Mouse (Mus musculus): ENCODE measurements around the gene Rbfox3. TPM values are rescaled to one million over a fixed set of nuclear protein-coding genes. Genes with fewer than 3 reads are reported as not detected.

The Rbfox3 gene
- polyA plus RNA-seq, 1 experiment from 2014 or later, result 0.26 TPM

- peaks cover 10% of the 10 kb centered on the region for H3K4me1 ChIP-seq
Observed at GRCm38 (mm10) chr11:118479776-118480175, 431.6 kb downstream of the Rbfox3 start.

GRCm38 (mm10) chr11:118476396-118477373, 434.7 kb downstream of the Rbfox3 start, which contains the start of gene Engase:
TSS of gene Engase (plus strand) at chr11:118476829.
- under 1% methylated on average over 57 of the region's 57 CpGs for WGBS
- Histone ChIP-seq H3K27ac (peak within 1 kb of the TSS; percentile 73), H3K4me1 (peaks cover 10% of the 10 kb centered on the region), H3K36me3 (peaks cover 7% of the 10 kb centered on the region; the same call in 1 of the 2 replicates), H3K4me2 (peak within 1 kb of the TSS; percentile 94), H3K9ac (peak within 1 kb of the TSS; percentile 65), H3K9me3 (no peaks in the 10 kb centered on the region), H3K4me3 (peak within 1 kb of the TSS; percentile 89), H3K27me3 (no peaks in the 10 kb centered on the region)
- peak; percentile 98 for ATAC-seq (ENCODE audit: insufficient number of reproducible peaks, low FRiP score, low TSS enrichment, low read depth)

More at GRCm38 (mm10) chr11:118479776-118480175, 431.6 kb downstream of the Rbfox3 start:
- H3K36me3 ChIP-seq, result peaks cover 32% of the 10 kb centered on the region; the same call in 1 of the 2 replicates
- H3K4me3 ChIP-seq, result no peak overlapping the region
- 81% methylated on average over 12 of the region's 12 CpGs for WGBS
- no peak for ATAC-seq (ENCODE audit: insufficient number of reproducible peaks, low FRiP score, low TSS enrichment, low read depth)
- H3K4me2 ChIP-seq, result no peak overlapping the region
- no peak overlapping the region for H3K27ac ChIP-seq
- no peaks in the 10 kb centered on the region for H3K27me3 ChIP-seq
- no peaks in the 10 kb centered on the region for H3K9me3 ChIP-seq
- H3K9ac ChIP-seq, result no peak overlapping the region

DNA sequence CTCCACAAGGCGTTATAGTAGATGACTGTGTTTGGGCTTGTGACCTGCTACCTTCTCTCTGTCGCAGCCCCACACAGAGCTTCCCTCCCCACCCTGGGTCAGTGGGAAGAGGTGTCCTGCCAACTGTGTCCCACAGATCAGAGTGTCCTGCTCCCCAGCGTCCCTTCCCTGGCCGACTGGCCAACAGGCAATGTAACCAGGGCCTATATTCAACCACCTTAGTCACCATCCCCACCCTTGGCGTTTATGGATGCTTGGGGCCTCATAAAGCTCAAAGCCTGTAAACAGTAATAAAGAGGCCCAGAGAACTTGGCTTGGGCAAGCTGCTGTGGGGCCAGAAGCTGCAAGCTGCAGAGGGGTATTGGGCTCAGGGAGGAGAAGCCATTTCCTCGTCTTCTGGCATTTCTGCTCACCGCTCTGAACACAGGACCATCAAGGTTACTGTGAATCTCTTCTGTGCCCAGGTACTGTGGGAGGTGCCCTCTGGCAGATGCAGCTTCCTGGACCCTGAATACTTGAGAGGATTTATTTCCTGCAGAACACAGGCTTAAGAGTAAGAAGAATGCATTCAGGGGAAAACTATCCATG, 435.8 kb downstream of the Rbfox3 start:
- Histone ChIP-seq H3K4me3 (no peak overlapping the region), H3K9me3 (no peaks in the 10 kb centered on the region), H3K4me1 (peaks cover 11% of the 10 kb centered on the region), H3K4me2 (no peak overlapping the region), H3K9ac (no peak overlapping the region), H3K36me3 (no peaks in the 10 kb centered on the region), H3K27me3 (no peaks in the 10 kb centered on the region), H3K27ac (no peak overlapping the region)
- ATAC-seq (ENCODE audit: insufficient number of reproducible peaks, low FRiP score, low TSS enrichment, low read depth), result no peak
- 50% methylated on average over 7 of the region's 7 CpGs for WGBS

- Histone ChIP-seq H3K27ac (no peak overlapping the region), H3K4me1 (peaks cover 18% of the 10 kb centered on the region), H3K9me3 (no peaks in the 10 kb centered on the region), H3K4me2 (no peak overlapping the region), H3K27me3 (no peaks in the 10 kb centered on the region), H3K9ac (no peak overlapping the region), H3K4me3 (no peak overlapping the region), H3K36me3 (no peaks in the 10 kb centered on the region)
- ATAC-seq (ENCODE audit: insufficient number of reproducible peaks, low FRiP score, low TSS enrichment, low read depth), result no peak
- WGBS, result 69% methylated on average over 6 of the region's 6 CpGs
Observed at GRCm38 (mm10) chr11:118473842-118474500, 437.4 kb downstream of the Rbfox3 start.

DNA sequence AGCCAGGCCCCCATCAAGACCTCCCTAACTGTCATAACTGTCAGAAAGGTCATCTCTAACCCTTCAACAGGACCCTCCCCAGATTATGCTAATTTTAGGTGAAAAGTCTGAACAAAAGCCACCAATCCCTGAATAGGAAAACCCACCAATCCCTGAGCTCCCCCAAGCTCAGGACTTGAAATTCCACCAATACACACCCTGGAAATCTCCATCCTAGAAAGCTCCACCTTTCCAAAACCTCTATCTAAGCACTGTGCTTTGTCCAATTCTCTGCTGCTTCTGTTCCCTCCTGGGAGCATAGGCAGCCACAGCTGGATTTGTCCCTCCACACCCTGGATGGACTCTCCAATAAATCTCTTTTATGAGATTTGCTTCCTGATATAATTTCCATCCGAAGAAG, 438.2 kb downstream of the Rbfox3 start:
- Histone ChIP-seq H3K9ac (no peak overlapping the region), H3K9me3 (no peaks in the 10 kb centered on the region), H3K4me3 (no peak overlapping the region), H3K27me3 (no peaks in the 10 kb centered on the region), H3K4me2 (no peak overlapping the region), H3K4me1 (peaks cover 18% of the 10 kb centered on the region), H3K36me3 (no peaks in the 10 kb centered on the region), H3K27ac (no peak overlapping the region)
- no peak for ATAC-seq (ENCODE audit: insufficient number of reproducible peaks, low FRiP score, low TSS enrichment, low read depth)
- 62% methylated on average over 1 of the region's 1 CpGs for WGBS

- ATAC-seq (ENCODE audit: insufficient number of reproducible peaks, low FRiP score, low TSS enrichment, low read depth), result no peak
- Histone ChIP-seq H3K27me3 (no peaks in the 10 kb centered on the region), H3K27ac (no peak overlapping the region), H3K9me3 (no peaks in the 10 kb centered on the region), H3K4me3 (no peak overlapping the region), H3K4me1 (peaks cover 11% of the 10 kb centered on the region; the same call in 1 of the 2 replicates), H3K36me3 (no peaks in the 10 kb centered on the region), H3K9ac (no peak overlapping the region), H3K4me2 (no peak overlapping the region)
- WGBS, result 83% methylated on average over 13 of the region's 13 CpGs
Observed at GRCm38 (mm10) chr11:118471676-118472075, 439.7 kb downstream of the Rbfox3 start.

GRCm38 (mm10) chr11:118470234-118470966, 441.0 kb downstream of the Rbfox3 start:
- H3K9ac ChIP-seq, result no peak overlapping the region
- H3K27me3 ChIP-seq, result no peaks in the 10 kb centered on the region
- ATAC-seq (ENCODE audit: insufficient number of reproducible peaks, low FRiP score, low TSS enrichment, low read depth), result peak; percentile 28; the same call in 1 of the 2 replicates
- no peaks in the 10 kb centered on the region for H3K36me3 ChIP-seq
- H3K27ac ChIP-seq, result peak overlapping the region; percentile 51
- H3K4me2 ChIP-seq, result no peak overlapping the region
- H3K4me3 ChIP-seq, result no peak overlapping the region
- H3K4me1 ChIP-seq, result peaks cover 9% of the 10 kb centered on the region; the same call in 1 of the 2 replicates
- H3K9me3 ChIP-seq, result no peaks in the 10 kb centered on the region
- 23% methylated on average over 12 of the region's 12 CpGs for WGBS

DNA sequence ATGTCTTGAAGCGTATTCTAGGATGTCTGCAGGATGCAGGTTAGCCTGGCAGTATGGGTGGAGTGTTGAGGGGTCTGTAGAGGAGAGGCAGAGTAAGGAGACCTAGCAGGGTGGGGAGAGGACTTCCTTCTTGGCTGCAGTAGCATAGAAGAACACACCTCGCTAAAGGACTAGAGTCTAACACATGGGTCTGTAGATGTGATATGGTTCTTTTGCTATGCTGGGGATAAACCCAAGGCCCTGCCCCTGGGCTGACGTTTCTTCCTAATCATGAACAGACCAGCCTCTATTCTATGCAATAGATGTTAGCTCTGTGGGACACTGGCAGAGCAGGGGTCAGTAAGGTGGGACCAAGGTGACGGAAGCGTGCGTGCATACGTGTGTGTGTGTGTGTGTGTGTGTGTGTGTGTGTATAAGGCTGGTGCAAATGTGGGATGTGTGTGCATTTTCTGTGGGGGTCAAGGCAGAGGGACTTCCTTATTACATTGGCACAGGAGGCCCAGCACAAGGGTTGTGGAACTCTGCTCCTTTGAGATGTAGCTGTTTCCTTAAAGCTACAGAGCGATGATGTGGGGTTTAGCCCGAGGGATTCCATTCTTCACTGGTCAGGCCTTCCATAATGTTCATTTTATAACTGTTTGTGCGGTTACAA, 441.8 kb downstream of the Rbfox3 start:
- Histone ChIP-seq H3K4me1 (peaks cover 9% of the 10 kb centered on the region; the same call in 1 of the 2 replicates), H3K9ac (no peak overlapping the region), H3K27ac (0 out of 2 replicates have a peak overlapping the region, but pooled peaks have one; percentile 51), H3K4me3 (no peak overlapping the region), H3K36me3 (no peaks in the 10 kb centered on the region), H3K4me2 (no peak overlapping the region), H3K27me3 (no peaks in the 10 kb centered on the region), H3K9me3 (no peaks in the 10 kb centered on the region)
- WGBS, result 75% methylated on average over 10 of the region's 10 CpGs
- no peak for ATAC-seq (ENCODE audit: insufficient number of reproducible peaks, low FRiP score, low TSS enrichment, low read depth)

GRCm38 (mm10) chr11:118467441-118468035, 443.9 kb downstream of the Rbfox3 start:
- 63% methylated on average over 11 of the region's 11 CpGs for WGBS

GRCm38 (mm10) chr11:118460280-118460679, 451.1 kb downstream of the Rbfox3 start:
- Histone ChIP-seq H3K4me3 (no peak overlapping the region), H3K27me3 (no peaks in the 10 kb centered on the region), H3K9ac (no peak overlapping the region), H3K4me1 (peaks cover 7% of the 10 kb centered on the region), H3K4me2 (no peak overlapping the region), H3K27ac (no peak overlapping the region), H3K9me3 (no peaks in the 10 kb centered on the region), H3K36me3 (no peaks in the 10 kb centered on the region)
- 65% methylated on average over 6 of the region's 6 CpGs for WGBS
- ATAC-seq (ENCODE audit: insufficient number of reproducible peaks, low FRiP score, low TSS enrichment, low read depth), result no peak

More at GRCm38 (mm10) chr11:118467441-118468035, 443.9 kb downstream of the Rbfox3 start:
- Histone ChIP-seq H3K27ac (no peak overlapping the region), H3K4me1 (peaks cover 9% of the 10 kb centered on the region; the same call in 1 of the 2 replicates), H3K4me2 (no peak overlapping the region), H3K9me3 (no peaks in the 10 kb centered on the region), H3K27me3 (no peaks in the 10 kb centered on the region), H3K9ac (no peak overlapping the region), H3K4me3 (no peak overlapping the region), H3K36me3 (no peaks in the 10 kb centered on the region)
- no peak for ATAC-seq (ENCODE audit: insufficient number of reproducible peaks, low FRiP score, low TSS enrichment, low read depth)
